Mouse (Mus musculus) intestine, embryonic 16.5 days (tissue): ENCODE measurements around the gene Lrrc39. TPM values are rescaled to one million over a fixed set of nuclear protein-coding genes. Genes with fewer than 3 reads are reported as not detected.

Experiments used
- ATAC-seq: fragments of 200-750 bp; cut with Nextera tagmentation; 2 replicates; pipeline ENCODE4 v1.8.0; 2017; ENCODE audit warnings: moderate TSS enrichment, moderate library complexity
- H3K27ac ChIP-seq: fragments of 300-500 bp; sonication (generic); 2 replicates; pipeline ENCODE4 v1.5.1; 2014; ENCODE audit warnings: mild to moderate bottlenecking, low read length
- H3K27me3 ChIP-seq: fragments of 300-500 bp; sonication (generic); replicated peaks from 2 replicates; pipeline ENCODE4 v1.6.1; 2014; ENCODE audit warnings: low read length, control low read depth, mixed read lengths; ENCODE audit not compliant: control insufficient read depth, insufficient read depth
- H3K36me3 ChIP-seq: fragments of 300-500 bp; sonication (generic); 2 replicates; pipeline ENCODE4 v1.6.1; 2014; ENCODE audit warnings: low read length, control low read depth; ENCODE audit not compliant: control insufficient read depth, insufficient read depth
- H3K4me1 ChIP-seq: fragments of 300-500 bp; sonication (generic); 2 replicates; pipeline ENCODE4 v1.6.1; 2014; ENCODE audit warnings: low read length, control low read depth, mixed read lengths; ENCODE audit not compliant: control insufficient read depth, insufficient read depth
- H3K4me2 ChIP-seq: fragments of 300-500 bp; sonication (generic); 2 replicates; pipeline ENCODE4 v1.6.1; 2014; ENCODE audit warnings: low read depth, low read length, control low read depth
- H3K4me3 ChIP-seq: fragments of 300-500 bp; sonication (generic); 2 replicates; pipeline ENCODE4 v1.5.1; 2014; ENCODE audit warnings: mild to moderate bottlenecking, low read length
- H3K9ac ChIP-seq: fragments of 300-500 bp; sonication (generic); 2 replicates; pipeline ENCODE4 v1.6.1; 2014; ENCODE audit warnings: low read depth, low read length
- H3K9me3 ChIP-seq: fragments of 300-500 bp; sonication (generic); 2 replicates; pipeline ENCODE4 v1.6.1; 2016; ENCODE audit warnings: low read length, control low read depth; ENCODE audit not compliant: control insufficient read depth
- WGBS: fragments of 180-500 bp; shearing (Covaris S2); extraction: QIAGEN DNeasy Blood & Tissue Kit; methylation state at CpG from one replicate; pipeline ENCODE4 v1.1.7; 2014; 5-methylcytosine and 5-hydroxymethylcytosine counted together
- polyA plus RNA-seq: library from polyadenylated mRNA; unstranded; fragments of >200 nt; fragmentation: Nextera tagmentation; extraction: Ambion mirVana; gene quantifications from 2 replicates; pipeline ENCODE4 v1.2.1, GENCODE M21; 2015

Gene Lrrc39
- polyA plus RNA-seq, 1 experiment from 2014 or later = 4.7 TPM

- ATAC-seq = peak; percentile 56; the same call in 1 of the 2 replicates
- Histone ChIP-seq H3K4me2 (no peak overlapping the region), H3K27me3 (no peaks in the 10 kb centered on the region), H3K9me3 (no peaks in the 10 kb centered on the region), H3K27ac (no peak overlapping the region), H3K36me3 (no peaks in the 10 kb centered on the region), H3K4me1 (no peaks in the 10 kb centered on the region), H3K4me3 (no peak overlapping the region), H3K9ac (no peak overlapping the region)
- 54% methylated on average over 2 of the region's 2 CpGs for WGBS
These were observed 36.9 kb downstream of the Lrrc39 start for GRCm38 (mm10) chr3:116599705-116600104.

- Histone ChIP-seq H3K4me1 (no peaks in the 10 kb centered on the region), H3K9me3 (no peaks in the 10 kb centered on the region), H3K9ac (no peak overlapping the region), H3K36me3 (no peaks in the 10 kb centered on the region), H3K27ac (no peak overlapping the region), H3K4me3 (no peak overlapping the region), H3K27me3 (no peaks in the 10 kb centered on the region), H3K4me2 (no peak overlapping the region)
- 87% methylated on average over 5 of the region's 5 CpGs for WGBS
- no peak for ATAC-seq
These were observed 38.2 kb downstream of the Lrrc39 start for GRCm38 (mm10) chr3:116601005-116601404.

- Histone ChIP-seq H3K9ac (no peak overlapping the region), H3K4me3 (no peak overlapping the region), H3K9me3 (no peaks in the 10 kb centered on the region), H3K4me1 (no peaks in the 10 kb centered on the region), H3K4me2 (no peak overlapping the region), H3K27me3 (no peaks in the 10 kb centered on the region), H3K36me3 (no peaks in the 10 kb centered on the region), H3K27ac (no peak overlapping the region)
- WGBS = 92% methylated on average over 5 of the region's 5 CpGs
- no peak for ATAC-seq
These were observed 39.0 kb downstream of the Lrrc39 start for GRCm38 (mm10) chr3:116601781-116602180.

- no peak overlapping the region for H3K4me3 ChIP-seq
- 81% methylated on average over 9 of the region's 9 CpGs for WGBS
- H3K27me3 ChIP-seq = no peaks in the 10 kb centered on the region
- no peak for ATAC-seq
- H3K9ac ChIP-seq = no peak overlapping the region
- no peaks in the 10 kb centered on the region for H3K36me3 ChIP-seq
- H3K4me2 ChIP-seq = no peak overlapping the region
- H3K27ac ChIP-seq = no peak overlapping the region
- no peaks in the 10 kb centered on the region for H3K9me3 ChIP-seq
- no peaks in the 10 kb centered on the region for H3K4me1 ChIP-seq
These were observed 41.8 kb downstream of the Lrrc39 start for GRCm38 (mm10) chr3:116604570-116604969.

GRCm38 (mm10) chr3:116614295-116614892 lies 51.6 kb downstream of the Lrrc39 start, which contains the start of gene Trmt13:
Trmt13 (minus strand) TSS chr3:116614587.
- no peaks in the 10 kb centered on the region for H3K9me3 ChIP-seq
- no peak within 1 kb of the TSS for H3K4me2 ChIP-seq
- no peak within 1 kb of the TSS for H3K4me3 ChIP-seq
- H3K27me3 ChIP-seq = no peaks in the 10 kb centered on the region
- peak; percentile 68 for ATAC-seq
- no peak within 1 kb of the TSS for H3K9ac ChIP-seq
- no peak within 1 kb of the TSS for H3K27ac ChIP-seq
- H3K36me3 ChIP-seq = no peaks in the 10 kb centered on the region; the same call in 1 of the 2 replicates
- WGBS = 60% methylated on average over 10 of the region's 10 CpGs
- no peaks in the 10 kb centered on the region for H3K4me1 ChIP-seq

GRCm38 (mm10) chr3:116615318-116616068 lies 52.7 kb downstream of the Lrrc39 start:
- H3K9me3 ChIP-seq = no peaks in the 10 kb centered on the region
- 85% methylated on average over 8 of the region's 8 CpGs for WGBS
- no peaks in the 10 kb centered on the region; the same call in 1 of the 2 replicates for H3K36me3 ChIP-seq
- H3K4me3 ChIP-seq = no peak overlapping the region
- no peaks in the 10 kb centered on the region for H3K4me1 ChIP-seq
- no peaks in the 10 kb centered on the region for H3K27me3 ChIP-seq
- H3K4me2 ChIP-seq = no peak overlapping the region
- no peak overlapping the region for H3K9ac ChIP-seq
- no peak for ATAC-seq
- H3K27ac ChIP-seq = no peak overlapping the region

GRCm38 (mm10) chr3:116618855-116619254 lies 56.1 kb downstream of the Lrrc39 start:
- 74% methylated on average over 6 of the region's 6 CpGs for WGBS

GRCm38 (mm10) chr3:116620636-116621370 lies 58.0 kb downstream of the Lrrc39 start:
- H3K27ac ChIP-seq = no peak overlapping the region
- no peaks in the 10 kb centered on the region for H3K27me3 ChIP-seq
- H3K4me3 ChIP-seq = no peak overlapping the region
- no peak overlapping the region for H3K4me2 ChIP-seq
- peak; percentile 60; the same call in 1 of the 2 replicates for ATAC-seq
- no peaks in the 10 kb centered on the region; the same call in 1 of the 2 replicates for H3K36me3 ChIP-seq
- WGBS = 94% methylated on average over 7 of the region's 7 CpGs
- no peaks in the 10 kb centered on the region for H3K9me3 ChIP-seq
- H3K4me1 ChIP-seq = no peaks in the 10 kb centered on the region
- no peak overlapping the region for H3K9ac ChIP-seq

More at GRCm38 (mm10) chr3:116618855-116619254, 56.1 kb downstream of the Lrrc39 start:
- Histone ChIP-seq H3K9ac (no peak overlapping the region), H3K9me3 (no peaks in the 10 kb centered on the region), H3K4me3 (no peak overlapping the region), H3K4me2 (no peak overlapping the region), H3K36me3 (no peaks in the 10 kb centered on the region; the same call in 1 of the 2 replicates), H3K27ac (no peak overlapping the region), H3K27me3 (no peaks in the 10 kb centered on the region), H3K4me1 (no peaks in the 10 kb centered on the region)
- ATAC-seq = no peak

GRCm38 (mm10) chr3:116622641-116623040 lies 59.9 kb downstream of the Lrrc39 start:
- Histone ChIP-seq H3K27me3 (no peaks in the 10 kb centered on the region), H3K9ac (no peak overlapping the region), H3K4me2 (no peak overlapping the region), H3K36me3 (no peaks in the 10 kb centered on the region), H3K27ac (no peak overlapping the region), H3K4me3 (no peak overlapping the region), H3K9me3 (no peaks in the 10 kb centered on the region), H3K4me1 (no peaks in the 10 kb centered on the region)
- WGBS = 94% methylated on average over 7 of the region's 7 CpGs
- ATAC-seq = no peak
